Mouse (Mus musculus): ENCODE results near the gene Macrod1. TPM values are rescaled to one million over a fixed set of nuclear protein-coding genes. Genes with fewer than 3 reads are reported as not detected.

Macrod1 gene
- polyA plus RNA-seq, 2 experiments from 2014 or later, result 0.82 to 2.6 TPM

- no peak for ATAC-seq
These were observed 26.6 kb downstream of the Macrod1 start for GRCm38 (mm10) chr19:7083035-7083794.

GRCm38 (mm10) chr19:7084734-7085133 is 28.1 kb downstream of the Macrod1 start:
- no peak for ATAC-seq

- ATAC-seq, result no peak
These were observed 31.9 kb downstream of the Macrod1 start for GRCm38 (mm10) chr19:7088558-7088957.

GRCm38 (mm10) chr19:7089050-7089449 is 32.4 kb downstream of the Macrod1 start:
- no peak for ATAC-seq

- ATAC-seq, result no peak
These were observed 33.2 kb downstream of the Macrod1 start for GRCm38 (mm10) chr19:7089842-7090251.

GRCm38 (mm10) chr19:7090369-7091064 is 33.9 kb downstream of the Macrod1 start:
- no peak for ATAC-seq

- no peak for ATAC-seq
These were observed 34.9 kb downstream of the Macrod1 start for GRCm38 (mm10) chr19:7091448-7092050.

GRCm38 (mm10) chr19:7092756-7093155 is 36.1 kb downstream of the Macrod1 start:
- no peak for ATAC-seq

GRCm38 (mm10) chr19:7099620-7100155 is 43.1 kb downstream of the Macrod1 start:
- ATAC-seq, result no peak

GRCm38 (mm10) chr19:7102039-7102438 is 45.4 kb downstream of the Macrod1 start:
- no peak for ATAC-seq

GRCm38 (mm10) chr19:7103349-7103992 is 46.9 kb downstream of the Macrod1 start:
- no peak for ATAC-seq

- no peak for ATAC-seq
These were observed 47.4 kb downstream of the Macrod1 start for GRCm38 (mm10) chr19:7103993-7104401.

- no peak for ATAC-seq
These were observed 48.9 kb downstream of the Macrod1 start, which contains the start of gene Flrt1 for GRCm38 (mm10) chr19:7105544-7105943. Flrt1 (minus strand) TSS chr19:7105729.

GRCm38 (mm10) chr19:7106566-7106965 is 50.0 kb downstream of the Macrod1 start:
- ATAC-seq, result no peak

- no peak for ATAC-seq
These were observed 50.6 kb downstream of the Macrod1 start for GRCm38 (mm10) chr19:7107174-7107573.

- ATAC-seq, result no peak
These were observed 51.7 kb downstream of the Macrod1 start for GRCm38 (mm10) chr19:7108114-7108905.

- ATAC-seq, result no peak
These were observed 53.5 kb downstream of the Macrod1 start for GRCm38 (mm10) chr19:7110097-7110496.

- ATAC-seq, result no peak
These were observed 54.3 kb downstream of the Macrod1 start for GRCm38 (mm10) chr19:7110875-7111274.

GRCm38 (mm10) chr19:7111309-7111708 is 54.7 kb downstream of the Macrod1 start:
- no peak for ATAC-seq

GRCm38 (mm10) chr19:7111710-7112109 is 55.1 kb downstream of the Macrod1 start:
- no peak for ATAC-seq

GRCm38 (mm10) chr19:7112628-7113027 is 56.0 kb downstream of the Macrod1 start:
- ATAC-seq, result no peak

- ATAC-seq, result no peak
These were observed 57.0 kb downstream of the Macrod1 start for GRCm38 (mm10) chr19:7113574-7113973.
